Mouse (Mus musculus) lung, adult 18-20 months (tissue): ENCODE results near the gene Hoxa2.

Source experiments
- DNase-seq, 2 experiments: peaks; one replicate each; pipeline ENCODE4 v3.0.0; 2022; ENCODE audit warnings: mixed read lengths in 2 of 2

The Hoxa2 gene

DNA sequence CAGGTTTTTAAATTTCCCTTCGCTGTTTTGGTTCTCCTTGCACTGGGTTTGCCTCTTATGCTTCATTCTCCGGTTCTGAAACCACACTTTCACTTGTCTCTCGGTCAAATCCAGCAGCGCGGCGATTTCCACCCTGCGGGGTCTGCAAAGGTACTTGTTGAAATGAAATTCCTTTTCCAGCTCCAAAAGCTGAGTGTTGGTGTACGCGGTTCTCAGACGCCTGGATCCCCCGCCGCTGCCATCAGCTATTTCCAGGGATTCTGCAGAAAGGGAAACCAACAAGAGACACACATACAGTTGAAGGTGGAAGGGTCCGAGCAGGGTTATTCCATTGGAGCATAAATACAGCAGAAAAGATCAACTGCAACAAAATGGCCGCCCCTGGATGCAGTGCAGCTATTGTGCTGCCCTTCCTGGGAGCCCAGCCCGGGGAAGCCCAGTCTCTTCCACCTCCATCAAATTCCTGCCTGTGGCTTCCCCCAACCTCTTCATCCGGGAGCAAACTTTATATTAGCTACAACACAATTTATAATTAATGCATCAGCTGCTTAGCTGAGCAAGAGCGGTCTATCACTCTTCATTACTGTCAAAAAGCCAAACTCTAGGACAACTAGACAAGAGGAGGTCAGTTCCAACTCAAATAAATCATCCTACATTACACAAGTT is 1.1 kb downstream of the Hoxa2 start:
- peak in 1 of 2 experiments; percentile 14 for DNase-seq

- no peak for DNase-seq
Observed at GRCm38 (mm10) chr6:52162611-52163365, 1.8 kb downstream of the Hoxa2 start.

DNA sequence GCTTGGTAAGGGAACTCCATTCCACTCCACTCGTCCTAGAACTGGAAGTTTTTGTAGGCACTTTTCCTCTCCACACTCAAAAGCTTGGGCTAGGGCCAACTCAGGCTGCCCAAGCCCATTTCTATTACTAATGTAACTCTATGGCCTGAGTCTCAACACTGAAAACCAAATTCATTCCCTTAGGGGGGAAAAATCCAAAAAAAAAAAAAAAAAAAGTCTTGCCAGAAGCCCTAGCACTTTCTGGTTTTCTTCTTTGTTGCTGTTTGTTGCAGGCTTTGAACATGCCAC is 2.6 kb downstream of the Hoxa2 start:
- DNase-seq = no peak

DNA sequence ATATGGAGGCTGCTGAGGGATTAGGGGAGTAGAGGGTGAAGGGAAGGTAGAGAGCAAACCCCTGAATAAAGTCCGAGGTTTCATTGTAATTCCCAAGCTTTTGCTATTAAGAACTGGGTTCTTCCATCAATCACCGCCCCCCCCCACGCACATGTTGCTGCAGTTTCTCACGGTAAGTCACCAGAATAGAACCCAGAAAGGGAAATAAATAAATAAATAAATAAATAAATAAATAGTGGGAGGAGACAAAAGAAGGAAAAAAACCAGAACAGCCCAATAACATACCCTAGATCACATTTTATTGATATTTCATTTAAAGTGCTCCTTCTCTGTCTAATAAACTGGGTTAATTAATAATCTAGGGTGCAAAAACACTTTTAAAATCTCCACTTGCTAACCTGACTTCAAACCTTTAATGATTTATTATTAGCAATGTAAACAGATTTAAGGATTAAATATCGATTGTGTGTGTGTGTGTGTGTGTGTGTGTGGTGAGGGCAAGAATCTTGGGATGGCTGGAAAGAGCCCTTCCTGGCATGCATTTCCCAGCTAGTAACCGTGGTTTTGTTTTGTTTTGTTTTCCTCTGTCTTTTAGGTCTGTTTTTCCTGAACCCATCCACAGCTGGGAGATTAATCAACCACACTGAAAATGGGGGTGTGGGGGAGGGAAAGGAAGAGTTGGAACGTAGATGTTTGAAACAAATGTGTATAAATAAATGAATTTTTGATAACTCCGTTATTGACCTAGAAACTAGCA is 3.1 kb downstream of the Hoxa2 start:
- no peak for DNase-seq

DNA sequence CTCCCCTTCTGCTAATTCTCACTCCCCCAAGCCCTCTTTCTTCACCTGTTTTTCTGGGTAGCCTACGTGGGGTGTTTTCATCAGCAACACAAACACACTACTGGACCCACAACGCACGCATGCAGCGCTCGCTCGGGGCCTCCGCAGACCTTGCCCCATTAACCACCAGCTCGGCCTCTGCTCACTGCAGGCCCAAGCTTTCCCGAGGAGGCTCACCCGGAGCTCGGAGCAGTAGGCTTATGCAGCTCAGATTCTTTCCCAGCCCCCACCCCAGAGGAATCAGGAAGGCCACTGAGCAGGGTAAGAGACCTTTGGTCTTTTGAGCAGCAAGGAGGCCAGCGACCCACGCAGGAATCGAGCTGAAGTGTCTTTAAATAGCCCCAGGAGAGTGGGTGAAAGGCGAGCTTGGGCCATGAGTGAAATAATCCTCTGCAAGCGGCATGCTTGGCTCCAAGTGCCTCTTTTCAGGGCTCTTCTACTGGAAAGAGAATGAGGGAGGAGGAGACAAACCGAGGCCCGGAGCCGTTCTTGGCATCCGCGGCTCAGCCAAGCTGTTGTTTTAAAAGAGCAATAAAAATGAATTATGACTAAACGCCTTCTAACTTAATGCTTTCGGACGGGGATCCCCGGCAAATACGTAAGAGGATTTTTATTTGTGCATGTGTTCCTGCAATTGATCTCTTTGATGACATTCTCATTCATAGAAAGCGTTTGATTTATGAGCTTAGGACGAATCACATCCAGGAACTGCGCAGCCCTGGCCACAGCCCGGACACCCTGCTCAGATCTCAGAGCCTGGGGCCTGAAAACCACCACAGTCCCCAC is 3.9 kb downstream of the Hoxa2 start:
- peak in 1 of 2 experiments; percentile 64 for DNase-seq

DNA sequence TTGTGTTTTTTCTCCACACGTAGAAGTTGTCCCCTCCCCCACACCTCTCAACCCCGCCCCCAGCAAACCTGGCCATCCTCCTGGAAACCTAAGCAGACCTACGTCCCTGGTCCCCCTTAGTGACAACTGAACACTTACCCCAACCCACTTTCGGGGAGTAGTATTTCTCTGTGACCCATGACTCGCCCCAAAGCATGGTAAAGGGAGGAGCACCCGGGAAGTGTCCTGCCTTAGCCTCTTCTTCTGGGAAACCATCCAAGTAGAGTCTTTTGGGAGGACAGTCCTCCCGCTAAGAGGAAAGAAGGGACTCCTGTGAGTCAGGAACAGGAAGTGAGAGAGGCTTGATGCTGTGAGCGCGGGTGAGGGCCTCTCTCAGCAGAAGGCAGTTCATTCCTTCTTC is 4.7 kb downstream of the Hoxa2 start:
- DNase-seq = no peak

DNA sequence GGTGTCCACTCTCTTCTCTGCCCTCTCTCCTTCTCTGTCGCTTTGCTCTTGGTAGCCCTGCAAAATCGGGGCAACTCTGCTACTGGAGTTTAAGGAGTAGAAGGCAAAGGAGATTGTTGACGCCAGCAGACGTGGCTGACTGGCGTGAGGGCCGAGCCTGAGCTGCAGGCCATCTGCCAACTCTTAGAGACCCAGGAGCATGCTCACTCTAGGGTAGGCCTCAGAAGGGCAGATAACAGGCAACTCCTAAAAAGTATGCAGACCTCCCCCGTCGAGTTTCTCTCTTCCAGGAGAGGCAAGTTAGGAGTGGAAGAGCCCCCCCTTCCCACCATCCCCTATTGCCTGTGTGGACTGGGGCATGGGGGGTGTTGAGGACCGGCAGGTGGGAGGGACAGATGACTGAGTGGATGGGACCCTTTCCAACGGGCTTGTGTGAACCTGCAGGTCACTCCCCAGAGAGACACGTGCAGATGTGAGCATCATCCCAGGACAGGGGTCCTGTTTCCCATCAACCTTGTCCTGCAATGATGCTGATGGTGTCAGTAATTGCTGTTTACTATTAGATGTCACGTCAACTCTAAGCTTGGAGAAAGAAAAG is 5.4 kb downstream of the Hoxa2 start:
- no peak for DNase-seq

DNA sequence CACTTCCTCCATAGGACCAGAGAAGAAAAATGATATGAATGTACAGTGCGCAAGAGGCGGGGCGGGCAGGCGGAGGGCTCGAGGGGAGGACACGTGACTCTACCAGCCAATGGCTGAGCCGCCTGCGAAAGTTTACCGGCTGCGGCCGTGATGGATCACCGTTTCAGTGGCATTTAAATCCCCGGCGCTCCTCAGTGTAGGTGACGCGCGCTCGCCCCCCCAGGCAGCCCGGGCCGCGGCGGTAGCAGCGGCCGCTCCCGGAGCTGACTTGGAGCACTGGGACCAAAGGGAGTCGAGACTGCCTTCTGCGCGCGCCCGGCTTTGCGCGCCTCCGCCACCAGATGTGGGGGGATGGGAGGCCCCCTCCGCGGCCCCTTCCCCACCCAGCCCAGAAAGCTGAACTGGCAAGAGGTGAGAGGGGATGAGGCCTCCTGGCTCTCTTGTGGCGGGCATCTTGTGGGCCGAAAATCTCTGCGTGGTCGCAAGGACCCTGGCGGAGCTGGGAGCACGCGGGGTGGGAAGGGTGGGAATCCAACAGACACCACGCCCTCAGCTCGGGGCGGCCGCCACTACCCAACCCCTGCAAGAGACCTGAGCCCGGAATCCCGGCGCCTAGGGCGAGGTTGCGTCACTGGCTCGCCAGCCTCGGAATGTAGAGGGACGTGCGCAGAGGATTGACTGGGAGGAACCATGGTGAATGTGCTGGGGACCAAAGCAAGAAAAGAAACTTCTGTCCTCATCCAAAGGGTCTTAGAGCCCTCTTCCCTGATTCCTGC is 6.2 kb downstream of the Hoxa2 start, which contains the start of gene Hoxa1:
Gene Hoxa1, minus strand, starts transcription at position 42 of the 776 bp plus-strand sequence.
- DNase-seq = peak; percentile 86 to 88

GRCm38 (mm10) chr6:52157466-52158275 is 7.0 kb downstream of the Hoxa2 start:
- DNase-seq = no peak

DNA sequence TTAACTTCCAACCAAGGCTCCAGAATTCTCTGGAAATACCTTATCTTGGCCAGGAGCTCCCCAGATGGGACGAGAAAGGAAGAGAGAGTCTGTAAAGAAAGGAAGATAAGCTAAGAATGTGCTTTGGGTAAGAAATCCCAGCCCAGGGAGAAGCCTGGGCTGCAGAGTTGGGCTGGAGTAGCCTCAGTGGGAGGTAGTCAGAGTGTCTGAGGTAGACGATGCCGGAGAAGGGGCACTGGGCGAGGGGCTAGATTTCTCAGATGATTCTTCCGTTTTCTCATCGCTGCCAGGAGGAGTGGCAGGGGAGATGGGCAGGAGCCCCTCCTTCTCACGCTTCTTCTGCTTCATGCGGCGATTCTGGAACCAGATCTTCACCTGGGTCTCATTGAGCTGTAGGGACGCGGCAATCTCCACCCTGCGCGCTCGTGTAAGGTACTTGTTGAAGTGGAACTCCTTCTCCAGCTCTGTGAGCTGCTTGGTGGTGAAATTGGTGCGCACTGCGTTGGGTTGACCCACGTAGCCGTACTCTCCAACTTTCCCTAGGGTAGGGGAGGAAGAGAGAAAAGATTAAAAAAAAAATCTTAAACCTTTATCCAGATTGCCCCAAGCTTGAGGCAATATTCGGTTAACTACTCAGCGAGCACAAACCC is 8.0 kb downstream of the Hoxa2 start:
- DNase-seq = no peak

GRCm38 (mm10) chr6:52155471-52155870 is 9.2 kb downstream of the Hoxa2 start:
- DNase-seq = no peak

DNA sequence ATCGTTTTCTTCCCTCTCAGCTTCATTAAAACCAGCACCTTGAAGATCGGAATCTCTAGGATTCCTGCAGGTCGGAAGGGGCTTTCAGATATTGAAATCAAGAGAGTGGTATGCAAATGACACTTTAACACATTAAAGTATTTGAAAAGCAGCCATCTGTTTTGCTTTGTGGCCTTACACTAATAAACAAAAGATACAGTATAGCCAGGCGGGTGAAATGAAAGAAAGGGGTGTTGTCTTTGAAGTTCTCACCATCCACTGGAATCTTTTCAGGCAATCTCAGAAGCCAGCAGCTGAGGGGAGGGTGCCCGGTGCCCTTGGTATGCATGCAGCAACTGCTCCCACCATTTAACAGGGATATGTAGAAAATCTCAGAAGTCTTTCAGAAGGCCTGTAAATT is 10.6 kb downstream of the Hoxa2 start:
- no peak for DNase-seq

GRCm38 (mm10) chr6:52153270-52153669 is 11.4 kb downstream of the Hoxa2 start:
- no peak for DNase-seq

DNA sequence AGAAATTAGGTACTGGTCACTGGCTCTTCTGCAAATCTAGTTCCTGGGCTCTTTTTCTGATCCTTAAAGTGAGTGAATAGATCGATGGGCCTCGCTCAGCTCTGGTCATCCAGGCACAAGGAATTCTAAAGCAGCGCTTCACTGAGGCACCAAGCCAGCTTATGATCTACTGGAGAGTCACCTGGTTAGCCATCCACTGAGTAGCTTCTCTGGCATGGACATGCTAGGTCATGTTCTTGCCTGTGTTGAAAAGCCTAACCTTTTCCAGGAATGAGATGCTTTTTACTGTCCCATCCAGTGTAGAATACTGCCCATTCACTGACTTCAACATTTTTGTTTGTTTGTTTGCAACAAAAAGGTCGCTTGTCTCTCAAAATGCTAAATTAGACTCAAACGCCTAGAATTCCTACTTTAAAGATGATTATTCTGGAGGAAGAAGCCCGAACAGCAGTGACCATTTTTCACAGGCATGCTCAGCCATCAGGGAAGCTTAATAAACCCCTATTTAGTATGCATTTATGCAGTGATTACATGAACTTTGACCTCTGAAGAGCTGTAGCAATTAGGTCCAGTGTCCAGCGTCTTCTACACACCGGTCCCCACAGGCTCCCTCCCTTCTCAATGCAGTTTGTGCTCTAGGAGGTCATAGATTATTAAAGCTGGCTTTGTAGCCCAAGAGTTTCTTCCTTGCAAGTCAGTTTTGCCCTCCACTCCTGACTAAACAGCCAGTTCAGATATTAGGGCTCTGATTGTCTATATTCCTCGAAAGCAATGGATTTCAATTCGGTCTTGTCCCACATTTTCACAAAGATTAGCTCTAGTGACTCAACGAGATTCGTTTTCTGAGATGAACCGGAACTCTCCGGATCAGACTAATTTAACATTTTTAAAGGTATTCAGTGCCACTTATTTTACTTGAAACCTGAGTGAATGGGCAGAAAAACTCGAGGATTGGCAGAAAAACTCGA is 12.1 kb downstream of the Hoxa2 start:
- no peak for DNase-seq

- no peak for DNase-seq
Observed at GRCm38 (mm10) chr6:52151571-52151970, 13.1 kb downstream of the Hoxa2 start.

- DNase-seq = no peak
Observed at GRCm38 (mm10) chr6:52150401-52150966, 14.1 kb downstream of the Hoxa2 start.

DNA sequence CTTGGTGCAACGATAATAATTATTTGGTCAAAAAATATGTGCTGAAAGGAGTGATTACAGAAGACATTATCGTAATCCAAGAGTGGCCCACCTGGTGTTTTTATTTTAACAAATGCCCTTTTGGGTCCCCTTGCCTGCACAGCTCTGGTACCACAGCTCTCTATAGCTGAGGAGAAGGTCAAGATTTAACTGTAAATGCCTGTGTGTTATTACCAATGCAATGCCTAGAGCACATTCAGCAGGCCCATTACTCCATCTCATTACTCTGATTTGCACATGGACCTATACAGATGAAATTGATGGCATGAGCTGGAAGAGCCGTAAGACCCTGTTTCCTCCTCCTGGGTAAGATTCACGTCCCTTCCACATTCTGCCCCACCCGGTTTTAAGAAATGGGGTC is 25.5 kb downstream of the Hoxa2 start:
- DNase-seq = no peak

- no peak for DNase-seq
Observed at GRCm38 (mm10) chr6:52138576-52138975, 26.1 kb downstream of the Hoxa2 start.
